ENCODE assay signal across 8 mouse cellular contexts in genomic region chr17:25783861-25784574, GRCm38 (mm10). TPM values are rescaled to one million over a fixed set of nuclear protein-coding genes. Genes with fewer than 3 reads are reported as not detected.
DNase-seq lines count a peak whose midpoint lies in the region; ATAC-seq and TF ChIP-seq lines count a peak whose summit lies in the region.

No protein-coding gene starts in this region.

- H3K4me3 ChIP-seq in CH12.LX (replicated peaks in 1 of 3; ENCODE audit: low read depth in 2 of 3, low read length in 2 of 3, poor library complexity in 1 of 3), result no peak overlapping the region
- H3K4me3 ChIP-seq in forebrain, embryonic 16.5 days (replicated peaks; ENCODE audit: low read length), result peak overlapping the region; percentile 75
- no peak overlapping the region for H3K4me3 ChIP-seq in liver, embryonic 14.5 days (ENCODE audit: insufficient read depth in 1 of 2, low read depth in 2 of 2, low read length in 2 of 2)

- H3K9me3 ChIP-seq in CH12.LX (replicated peaks; ENCODE audit: low read length), result no peaks in the 10 kb centered on the region
- no peaks in the 10 kb centered on the region for H3K9me3 ChIP-seq in forebrain, embryonic 16.5 days (ENCODE audit: control insufficient read depth, low read length)
- no peaks in the 10 kb centered on the region for H3K9me3 ChIP-seq in liver, embryonic 14.5 days (ENCODE audit: control insufficient read depth, low read length)

- peaks cover 64 to 81% of the 10 kb centered on the region in 2 experiments for H3K36me3 ChIP-seq in CH12.LX (replicated peaks in 1 of 2; ENCODE audit: control insufficient read depth in 1 of 2, insufficient read depth in 1 of 2, low read length in 1 of 2)
- H3K36me3 ChIP-seq in forebrain, embryonic 16.5 days (ENCODE audit: control insufficient read depth, insufficient read depth), result peaks cover 10% of the 10 kb centered on the region; the same call in 1 of the 2 replicates
- peaks cover 8% of the 10 kb centered on the region for H3K36me3 ChIP-seq in liver, embryonic 14.5 days (replicated peaks; ENCODE audit: control insufficient read depth, insufficient read depth, low read depth)

- no peak for TF ChIP-seq CTCF in CH12.LX (conservative IDR thresholded peaks at IDR 0.05 in 1 of 2, IDR thresholded peaks at IDR 0.05 in 1 of 2; ENCODE audit: low read depth in 2 of 2, low read length in 2 of 2)
- no peak for TF ChIP-seq CTCF in liver, embryonic 14.5 days (IDR thresholded peaks at IDR 0.05; ENCODE audit: low read depth)

- DNase-seq in cerebellum, adult 9-11 months, result peak; percentile 54
- DNase-seq in cerebellum, postnatal 36 days, result no peak
- DNase-seq in CH12.LX (ENCODE audit: extremely low read depth), result no peak
- DNase-seq in liver, embryonic 14.5 days (ENCODE audit: low read depth in 3 of 3, low spot score in 3 of 3), result no peak
- no peak for DNase-seq in thymus, postnatal 4 days
- DNase-seq in retina, embryonic 14.5 days (ENCODE audit: low spot score), result no peak
- DNase-seq in lung, adult 18-20 months, result no peak

- peak overlapping the region; percentile 46; the same call in 1 of the 2 replicates for H3K4me2 ChIP-seq in CH12.LX (ENCODE audit: insufficient read depth, low read depth, poor library complexity, severe bottlenecking)
- peak overlapping the region; percentile 84 for H3K4me2 ChIP-seq in forebrain, embryonic 16.5 days (ENCODE audit: low read length)
- H3K4me2 ChIP-seq in liver, embryonic 14.5 days (ENCODE audit: low read depth), result peak overlapping the region; percentile 70

- ATAC-seq in forebrain, embryonic 16.5 days, result no peak
- no peak for ATAC-seq in liver, embryonic 14.5 days (ENCODE audit: insufficient read depth)

- no peak for TF ChIP-seq EP300 in CH12.LX (IDR thresholded peaks at IDR 0.05; ENCODE audit: low read length)
- TF ChIP-seq EP300 in liver, embryonic 14.5 days (IDR thresholded peaks at IDR 0.05; ENCODE audit: low read depth), result no peak

- H3K27ac ChIP-seq in CH12.LX (ENCODE audit: insufficient read depth, low read depth), result no peak overlapping the region
- no peak overlapping the region for H3K27ac ChIP-seq in forebrain, embryonic 16.5 days (ENCODE audit: low read length)
- no peak overlapping the region for H3K27ac ChIP-seq in liver, embryonic 14.5 days

- no peak overlapping the region for H3K9ac ChIP-seq in CH12.LX (ENCODE audit: insufficient read depth, low read depth)
- H3K9ac ChIP-seq in forebrain, embryonic 16.5 days (replicated peaks; ENCODE audit: low read depth, low read length), result peak overlapping the region; percentile 72
- H3K9ac ChIP-seq in liver, embryonic 14.5 days (replicated peaks), result no peak overlapping the region

- in situ Hi-C loops in CH12.LX (cut with MboI; ENCODE audit: low pct_ligation_motif_present, low pct_unique_long_range_greater_than_20kb, low sequenced_read_pairs), result no loop called here

- TF ChIP-seq POLR2A in CH12.LX (IDR thresholded peaks at IDR 0.05; ENCODE audit: low read depth, low read length), result no peak

- H3K27me3 ChIP-seq in CH12.LX (replicated peaks), result no peaks in the 10 kb centered on the region
- H3K27me3 ChIP-seq in forebrain, embryonic 16.5 days (replicated peaks; ENCODE audit: control insufficient read depth, insufficient read depth, low read length), result no peaks in the 10 kb centered on the region
- no peaks in the 10 kb centered on the region for H3K27me3 ChIP-seq in liver, embryonic 14.5 days (ENCODE audit: control insufficient read depth, insufficient read depth, low read length)

- H3K4me1 ChIP-seq in CH12.LX (ENCODE audit: control insufficient read depth in 1 of 2, insufficient read depth in 2 of 2), result peaks cover 7 to 16% of the 10 kb centered on the region in 2 experiments
- H3K4me1 ChIP-seq in forebrain, embryonic 16.5 days (replicated peaks; ENCODE audit: control insufficient read depth, insufficient read depth, low read length), result peaks cover 18% of the 10 kb centered on the region
- H3K4me1 ChIP-seq in liver, embryonic 14.5 days (replicated peaks; ENCODE audit: control insufficient read depth in 2 of 2, insufficient read depth in 2 of 2, low read length in 1 of 2), result peaks cover 0 to 2% of the 10 kb centered on the region in 2 experiments; a peak in 1 of 4 replicates

- dilution Hi-C loops in CH12.LX (cut with MboI; ENCODE audit: extremely low pct_ligation_motif_present, extremely low pct_unique_long_range_greater_than_20kb, low sequenced_read_pairs), result no loop called here

- H3K79me2 ChIP-seq in CH12.LX (replicated peaks; ENCODE audit: control insufficient read depth, extremely low read depth, insufficient read depth, poor library complexity, severe bottlenecking), result no peaks in the 10 kb centered on the region

- TF ChIP-seq RAD21 in CH12.LX (IDR thresholded peaks at IDR 0.05; ENCODE audit: low read depth, low read length), result no peak

- 76% methylated on average over 15 of the region's 15 CpGs for WGBS in forebrain, embryonic 16.5 days
- 71% methylated on average over 15 of the region's 15 CpGs for WGBS in liver, embryonic 14.5 days (ENCODE audit: insufficient replicate concordance)

TF ChIP-seq in CH12.LX, 34 proteins besides CTCF, POLR2A, EP300 and RAD21:
- TF ChIP-seq USF2 (conservative IDR thresholded peaks at IDR 0.05; ENCODE audit: low read depth, low read length) (no peak), HCFC1 (IDR thresholded peaks at IDR 0.05; ENCODE audit: low read depth, low read length) (no peak), KAT2A (IDR thresholded peaks at IDR 0.05; ENCODE audit: insufficient replicate concordance, low read length) (no peak), ZNF384 (IDR thresholded peaks at IDR 0.05; ENCODE audit: low read depth, low read length) (no peak), ZC3H11A (IDR thresholded peaks at IDR 0.05; ENCODE audit: low read depth, low read length) (no peak), SIN3A (IDR thresholded peaks at IDR 0.05; ENCODE audit: low read length) (no peak), MAZ (IDR thresholded peaks at IDR 0.05; ENCODE audit: low read depth, low read length) (no peak), RCOR1 (conservative IDR thresholded peaks at IDR 0.05; ENCODE audit: low read depth, low read length) (no peak), UBTF (IDR thresholded peaks at IDR 0.05; ENCODE audit: low read depth, low read length) (no peak), MYC (IDR thresholded peaks at IDR 0.05; ENCODE audit: low read depth, low read length) (no peak), E2F4 (IDR thresholded peaks at IDR 0.05; ENCODE audit: insufficient replicate concordance, low read depth, low read length) (no peak)

RNA-seq across cellular contexts. Expression of gene Haghl, which starts 1.5 kb away (rescaled TPM):
- total RNA-seq in CH12.LX (2012; rRNA removed) (14.5 and 16.0 TPM in 2 replicates), CH12.LX (2014; rRNA removed) (7.3 and 7.4 TPM in 2 replicates)
- polyA plus RNA-seq in CH12.LX (2012; ENCODE audit: insufficient read length, low read depth), result 7.4 and 7.8 TPM in 2 replicates
- polyA plus RNA-seq in forebrain, embryonic 16.5 days (2015; fragmentation: Nextera tagmentation; extraction: Ambion mirVana), result 101 and 135 TPM in 2 replicates
- 6.1 and 7.6 TPM in 2 replicates for polyA plus RNA-seq in liver, embryonic 14.5 days (2012; rRNA removed)
- polyA plus RNA-seq in liver, embryonic 14.5 days (2014; fragmentation: Nextera tagmentation; extraction: Ambion mirVana), result 5.8 and 6.1 TPM in 2 replicates

RNA-seq across cellular contexts. Expression of gene Ccdc78, which starts 2.4 kb away (rescaled TPM):
- 0.13 and 0.25 TPM in 2 replicates for total RNA-seq in CH12.LX (2012; rRNA removed)
- 0.13 TPM in 1 of 2 replicates, not detected in the other for total RNA-seq in CH12.LX (2014; rRNA removed)
- 0.40 and 0.49 TPM in 2 replicates for polyA plus RNA-seq in CH12.LX (2012; ENCODE audit: insufficient read length, low read depth)
- 0.13 and 0.15 TPM in 2 replicates for polyA plus RNA-seq in forebrain, embryonic 16.5 days (2015; fragmentation: Nextera tagmentation; extraction: Ambion mirVana)
- 0.02 and 0.03 TPM in 2 replicates for polyA plus RNA-seq in liver, embryonic 14.5 days (2012; rRNA removed)
- polyA plus RNA-seq in liver, embryonic 14.5 days (2014; fragmentation: Nextera tagmentation; extraction: Ambion mirVana), result not detected in 2 replicates

RNA-seq across cellular contexts. Expression of gene Fam173a, which starts 8.7 kb away (rescaled TPM):
- total RNA-seq in CH12.LX (2012; rRNA removed) (55.0 and 68.3 TPM in 2 replicates), CH12.LX (2014; rRNA removed) (21.9 and 25.5 TPM in 2 replicates)
- polyA plus RNA-seq in CH12.LX (2012; ENCODE audit: insufficient read length, low read depth), result 25.5 and 27.8 TPM in 2 replicates
- 70.7 and 76.5 TPM in 2 replicates for polyA plus RNA-seq in forebrain, embryonic 16.5 days (2015; fragmentation: Nextera tagmentation; extraction: Ambion mirVana)
- 37.7 and 46.6 TPM in 2 replicates for polyA plus RNA-seq in liver, embryonic 14.5 days (2012; rRNA removed)
- polyA plus RNA-seq in liver, embryonic 14.5 days (2014; fragmentation: Nextera tagmentation; extraction: Ambion mirVana), result 57.2 and 57.7 TPM in 2 replicates

RNA-seq across cellular contexts. Expression of gene Narfl, which starts 10.4 kb away (rescaled TPM):
- total RNA-seq in CH12.LX (2012; rRNA removed) (22.0 and 23.4 TPM in 2 replicates), CH12.LX (2014; rRNA removed) (16.5 and 17.0 TPM in 2 replicates)
- 12.1 and 13.3 TPM in 2 replicates for polyA plus RNA-seq in CH12.LX (2012; ENCODE audit: insufficient read length, low read depth)
- polyA plus RNA-seq in forebrain, embryonic 16.5 days (2015; fragmentation: Nextera tagmentation; extraction: Ambion mirVana), result 33.1 and 34.9 TPM in 2 replicates
- 7.5 and 10.2 TPM in 2 replicates for polyA plus RNA-seq in liver, embryonic 14.5 days (2012; rRNA removed)
- 12.9 and 14.0 TPM in 2 replicates for polyA plus RNA-seq in liver, embryonic 14.5 days (2014; fragmentation: Nextera tagmentation; extraction: Ambion mirVana)

RNA-seq across cellular contexts. Expression of gene AC134908.4, which starts 11.4 kb away (rescaled TPM):
- total RNA-seq in CH12.LX (2012; rRNA removed) (not detected in 2 replicates), CH12.LX (2014; rRNA removed) (not detected in 2 replicates)
- not detected in 2 replicates for polyA plus RNA-seq in CH12.LX (2012; ENCODE audit: insufficient read length, low read depth)
- polyA plus RNA-seq in forebrain, embryonic 16.5 days (2015; fragmentation: Nextera tagmentation; extraction: Ambion mirVana), result 0.60 and 0.71 TPM in 2 replicates
- not detected in 2 replicates for polyA plus RNA-seq in liver, embryonic 14.5 days (2012; rRNA removed)
- not detected in 2 replicates for polyA plus RNA-seq in liver, embryonic 14.5 days (2014; fragmentation: Nextera tagmentation; extraction: Ambion mirVana)

Comparison
In these comparisons a context has a peak if more than half of its experiments do, and no peak if none do; other contexts are left out.
1. RNA of gene Haghl, which starts 1.5 kb away (polyA plus RNA-seq): 101 to 135 TPM in forebrain, embryonic 16.5 days; 7.4 to 7.8 TPM in CH12.LX and 5.8 to 7.6 TPM in liver, embryonic 14.5 days; every median in the first group is over 10 times any median in the second.
2. Peak in every context shown above with its lines, with median percentiles within 50 percentile points of each other: H3K4me2 ChIP-seq.